Mouse (Mus musculus): ENCODE measurements around the gene Eml4. TPM values are rescaled to one million over a fixed set of nuclear protein-coding genes. Genes with fewer than 3 reads are reported as not detected.

Gene Eml4
- polyA plus RNA-seq, 1 experiment from 2014 or later, result 4.7 TPM

GRCm38 (mm10) chr17:83453587-83453986 lies 102.9 kb downstream of the Eml4 start:
- Histone ChIP-seq H3K36me3 (replicated peaks; ENCODE audit: insufficient read depth, low read length) (peaks cover 39% of the 10 kb centered on the region), H3K27me3 (ENCODE audit: insufficient read depth, low read length) (no peaks in the 10 kb centered on the region), H3K4me3 (ENCODE audit: low read depth, low read length) (no peak overlapping the region), H3K27ac (ENCODE audit: low read depth) (no peak overlapping the region), H3K9ac (replicated peaks) (no peak overlapping the region), H3K4me2 (ENCODE audit: low read depth, low read length) (no peak overlapping the region), H3K9me3 (ENCODE audit: low read length) (no peaks in the 10 kb centered on the region), H3K4me1 (ENCODE audit: insufficient read depth) (no peaks in the 10 kb centered on the region)
- DNase-seq (no peak), ATAC-seq (no peak)
- TF ChIP-seq CTCF (IDR thresholded peaks at IDR 0.05; ENCODE audit: low read depth) (no peak), EP300 (IDR thresholded peaks at IDR 0.05; ENCODE audit: low read depth) (no peak)
- 69% methylated on average over 5 of the region's 5 CpGs for WGBS (ENCODE audit: insufficient replicate concordance)

DNA sequence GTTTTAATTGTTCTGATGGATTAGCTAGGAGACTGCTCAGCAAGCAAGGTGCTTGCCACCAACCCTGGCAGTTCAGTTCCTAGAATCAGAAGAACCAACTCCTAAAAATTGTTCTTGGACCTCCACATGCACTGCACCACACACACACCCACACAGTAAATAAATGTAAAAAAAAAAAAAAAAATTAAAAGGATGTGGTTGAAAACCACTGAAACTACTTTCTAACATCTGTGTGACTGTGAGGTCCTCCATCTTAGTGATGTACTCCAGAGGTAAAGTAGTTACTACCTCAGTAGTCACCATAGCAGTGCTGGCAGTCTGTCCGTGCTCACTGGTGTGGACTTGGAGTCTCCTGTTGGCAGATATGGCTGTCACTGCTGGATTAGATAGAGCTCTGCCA lies 106.5 kb downstream of the Eml4 start:
- TF ChIP-seq EP300 (IDR thresholded peaks at IDR 0.05; ENCODE audit: low read depth), result no peak
- Histone ChIP-seq H3K4me3 (ENCODE audit: low read depth, low read length) (no peak overlapping the region), H3K4me1 (ENCODE audit: insufficient read depth) (no peaks in the 10 kb centered on the region), H3K4me2 (ENCODE audit: low read depth, low read length) (no peak overlapping the region), H3K9me3 (ENCODE audit: low read length) (no peaks in the 10 kb centered on the region), H3K36me3 (replicated peaks; ENCODE audit: insufficient read depth, low read length) (peaks cover 39% of the 10 kb centered on the region), H3K9ac (replicated peaks) (no peak overlapping the region), H3K27ac (ENCODE audit: low read depth) (no peak overlapping the region), H3K27me3 (ENCODE audit: insufficient read depth, low read length) (no peaks in the 10 kb centered on the region)
- 80% methylated on average over 1 of the region's 1 CpGs for WGBS (ENCODE audit: insufficient replicate concordance)
- no peak for DNase-seq
- ATAC-seq, result no peak

DNA sequence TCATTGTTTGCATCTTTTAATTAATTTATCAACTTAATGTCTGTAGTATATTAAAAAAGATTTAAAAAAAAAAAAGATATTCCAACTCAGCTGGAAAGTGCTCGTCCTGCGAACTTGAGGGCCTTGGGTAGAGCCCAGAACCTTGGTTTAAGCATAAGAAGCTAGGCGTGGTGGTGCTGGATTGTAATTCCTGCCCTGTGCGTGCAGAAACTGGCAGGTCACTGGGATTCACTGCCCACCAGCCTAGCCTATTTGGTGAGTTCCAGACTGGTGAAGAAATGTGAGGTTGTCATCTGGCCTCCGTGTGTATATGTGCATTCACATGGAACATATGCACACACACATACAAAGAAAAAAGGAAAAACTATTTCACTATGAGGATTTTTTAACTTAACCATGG lies 115.2 kb downstream of the Eml4 start:
- no peak overlapping the region for H3K4me3 ChIP-seq (ENCODE audit: low read depth, low read length)
- H3K4me2 ChIP-seq (ENCODE audit: low read depth, low read length), result no peak overlapping the region
- H3K9me3 ChIP-seq (ENCODE audit: low read length), result no peaks in the 10 kb centered on the region
- H3K27ac ChIP-seq (ENCODE audit: low read depth), result no peak overlapping the region
- DNase-seq (no peak), ATAC-seq (no peak)
- no peaks in the 10 kb centered on the region for H3K4me1 ChIP-seq (ENCODE audit: insufficient read depth)
- no peak overlapping the region for H3K9ac ChIP-seq (replicated peaks)
- no peak for TF ChIP-seq EP300 (IDR thresholded peaks at IDR 0.05; ENCODE audit: low read depth)
- TF ChIP-seq CTCF (IDR thresholded peaks at IDR 0.05; ENCODE audit: low read depth), result no peak
- WGBS (ENCODE audit: insufficient replicate concordance), result 84% methylated on average over 5 of the region's 5 CpGs
- peaks cover 37% of the 10 kb centered on the region for H3K36me3 ChIP-seq (replicated peaks; ENCODE audit: insufficient read depth, low read length)
- no peaks in the 10 kb centered on the region for H3K27me3 ChIP-seq (ENCODE audit: insufficient read depth, low read length)

- no peaks in the 10 kb centered on the region for H3K9me3 ChIP-seq (ENCODE audit: low read length)
- peaks cover 33% of the 10 kb centered on the region for H3K36me3 ChIP-seq (replicated peaks; ENCODE audit: insufficient read depth, low read length)
- no peaks in the 10 kb centered on the region for H3K4me1 ChIP-seq (ENCODE audit: insufficient read depth)
- no peak overlapping the region for H3K4me3 ChIP-seq (ENCODE audit: low read depth, low read length)
- H3K4me2 ChIP-seq (ENCODE audit: low read depth, low read length), result no peak overlapping the region
- ATAC-seq, result no peak
- H3K27me3 ChIP-seq (ENCODE audit: insufficient read depth, low read length), result no peaks in the 10 kb centered on the region
- 75% methylated on average over 6 of the region's 6 CpGs for WGBS (ENCODE audit: insufficient replicate concordance)
- H3K27ac ChIP-seq (ENCODE audit: low read depth), result no peak overlapping the region
- no peak overlapping the region for H3K9ac ChIP-seq (replicated peaks)
- TF ChIP-seq CTCF (IDR thresholded peaks at IDR 0.05; ENCODE audit: low read depth), result no peak
- TF ChIP-seq EP300 (IDR thresholded peaks at IDR 0.05; ENCODE audit: low read depth), result no peak
- DNase-seq, result no peak
Observed at GRCm38 (mm10) chr17:83466697-83467251, 116.0 kb downstream of the Eml4 start.

DNA sequence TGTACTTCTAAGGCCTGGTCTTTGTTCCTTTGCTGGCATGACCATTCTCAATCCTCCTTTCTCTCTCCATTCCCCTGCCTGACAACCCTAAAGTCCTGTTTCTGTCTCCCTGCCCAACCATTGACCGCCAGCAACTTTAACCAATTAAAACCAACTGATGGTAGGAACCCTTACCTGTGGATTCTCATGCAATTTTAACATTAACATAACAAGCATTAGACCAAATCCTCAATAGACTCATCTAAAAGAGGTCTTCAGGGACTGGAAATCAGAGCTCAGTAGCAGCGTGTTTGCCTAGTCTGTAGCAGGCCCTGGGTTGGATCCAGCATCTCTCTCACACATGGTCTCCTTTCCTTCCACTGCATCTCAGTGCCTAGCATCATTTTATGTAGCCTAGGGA lies 118.9 kb downstream of the Eml4 start:
- no peak for TF ChIP-seq EP300 (IDR thresholded peaks at IDR 0.05; ENCODE audit: low read depth)
- TF ChIP-seq CTCF (IDR thresholded peaks at IDR 0.05; ENCODE audit: low read depth), result no peak
- H3K4me2 ChIP-seq (ENCODE audit: low read depth, low read length), result no peak overlapping the region
- peaks cover 36% of the 10 kb centered on the region for H3K36me3 ChIP-seq (replicated peaks; ENCODE audit: insufficient read depth, low read length)
- no peak overlapping the region for H3K9ac ChIP-seq (replicated peaks)
- WGBS (ENCODE audit: insufficient replicate concordance), result 83% methylated on average over 2 of the region's 2 CpGs
- ATAC-seq (no peak), DNase-seq (no peak)
- no peak overlapping the region for H3K27ac ChIP-seq (ENCODE audit: low read depth)
- no peaks in the 10 kb centered on the region for H3K4me1 ChIP-seq (ENCODE audit: insufficient read depth)
- no peak overlapping the region for H3K4me3 ChIP-seq (ENCODE audit: low read depth, low read length)
- H3K27me3 ChIP-seq (ENCODE audit: insufficient read depth, low read length), result no peaks in the 10 kb centered on the region
- no peaks in the 10 kb centered on the region for H3K9me3 ChIP-seq (ENCODE audit: low read length)

DNA sequence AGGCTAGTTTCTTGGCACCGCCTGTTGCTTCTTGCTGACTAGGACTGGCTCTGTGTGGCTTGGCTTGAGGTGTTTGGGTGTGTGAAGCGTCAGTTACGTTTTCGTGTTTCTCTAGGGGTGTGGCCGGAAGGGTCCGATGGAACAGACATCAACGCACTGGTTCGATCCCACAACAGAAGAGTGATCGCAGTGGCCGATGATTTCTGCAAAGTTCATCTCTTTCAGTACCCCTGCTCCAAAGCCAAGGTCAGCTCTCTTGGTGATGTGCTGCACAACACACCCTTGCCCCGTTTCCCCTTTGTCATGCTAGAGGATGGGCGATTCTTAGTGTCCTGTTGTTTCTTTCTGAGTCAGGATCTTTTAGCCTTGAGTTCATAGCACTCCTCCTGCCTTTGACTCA lies 126.4 kb downstream of the Eml4 start:
- Histone ChIP-seq H3K4me2 (ENCODE audit: low read depth, low read length) (no peak overlapping the region), H3K27ac (ENCODE audit: low read depth) (no peak overlapping the region), H3K9ac (replicated peaks) (no peak overlapping the region), H3K4me3 (ENCODE audit: low read depth, low read length) (no peak overlapping the region), H3K4me1 (ENCODE audit: insufficient read depth) (no peaks in the 10 kb centered on the region), H3K27me3 (ENCODE audit: insufficient read depth, low read length) (no peaks in the 10 kb centered on the region), H3K9me3 (ENCODE audit: low read length) (no peaks in the 10 kb centered on the region), H3K36me3 (replicated peaks; ENCODE audit: insufficient read depth, low read length) (peaks cover 39% of the 10 kb centered on the region)
- 91% methylated on average over 12 of the region's 12 CpGs for WGBS (ENCODE audit: insufficient replicate concordance)
- DNase-seq, result no peak
- ATAC-seq, result no peak
- TF ChIP-seq EP300 (IDR thresholded peaks at IDR 0.05; ENCODE audit: low read depth), result no peak
- TF ChIP-seq CTCF (IDR thresholded peaks at IDR 0.05; ENCODE audit: low read depth), result no peak

DNA sequence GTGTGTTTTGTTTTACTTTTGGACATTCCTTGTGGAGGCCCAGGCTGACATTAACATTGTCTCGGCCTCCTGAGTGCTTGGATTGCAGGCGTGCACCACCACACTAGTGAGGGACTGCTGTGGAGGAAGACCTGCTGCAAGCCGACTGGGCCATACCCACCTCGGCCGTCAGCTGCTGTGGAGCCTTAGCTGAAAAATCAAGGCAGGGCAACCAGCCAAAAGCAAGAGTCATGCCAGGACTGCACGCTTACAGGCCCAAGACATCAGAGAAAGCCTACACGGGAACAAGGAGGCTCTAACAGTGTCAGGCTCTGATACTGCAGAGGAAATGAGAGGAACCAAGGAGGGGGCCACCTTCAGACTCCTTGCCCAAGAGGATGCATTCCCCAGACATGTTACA lies 130.8 kb downstream of the Eml4 start:
- WGBS (ENCODE audit: insufficient replicate concordance), result 83% methylated on average over 7 of the region's 7 CpGs
- Histone ChIP-seq H3K4me1 (ENCODE audit: insufficient read depth) (no peaks in the 10 kb centered on the region), H3K27me3 (ENCODE audit: insufficient read depth, low read length) (no peaks in the 10 kb centered on the region), H3K4me3 (ENCODE audit: low read depth, low read length) (no peak overlapping the region), H3K4me2 (ENCODE audit: low read depth, low read length) (no peak overlapping the region), H3K36me3 (replicated peaks; ENCODE audit: insufficient read depth, low read length) (peaks cover 23% of the 10 kb centered on the region), H3K27ac (ENCODE audit: low read depth) (no peak overlapping the region), H3K9ac (replicated peaks) (no peak overlapping the region), H3K9me3 (ENCODE audit: low read length) (no peaks in the 10 kb centered on the region)
- TF ChIP-seq CTCF (IDR thresholded peaks at IDR 0.05; ENCODE audit: low read depth) (no peak), EP300 (IDR thresholded peaks at IDR 0.05; ENCODE audit: low read depth) (no peak)
- ATAC-seq (no peak), DNase-seq (no peak)
